Comparison of ENCODE assay signal across 30 mouse cellular contexts in genomic region chr6:72763616-72764015, GRCm38 (mm10). TPM values are rescaled to one million over a fixed set of nuclear protein-coding genes. Genes with fewer than 3 reads are reported as not detected.
DNase-seq lines count a peak whose midpoint lies in the region; ATAC-seq lines count a peak whose summit lies in the region.
"Had no signal": no experiment of that assay in that cellular context is flagged by ENCODE, and none has a peak within 500 bp of the region (broad histone marks: within the 10 kb centered on the region; RNA-seq: fewer than 3 reads in every experiment).

No protein-coding gene starts in this region.

- ATAC-seq in limb, embryonic 11.5 days (ENCODE audit: insufficient number of reproducible peaks, low FRiP score, low TSS enrichment, low read depth) = peak; percentile 46; the same call in 1 of the 2 replicates
- ATAC-seq: forebrain, postnatal 0 days; hindbrain, postnatal 0 days; liver, embryonic 12.5 days; liver, postnatal 0 days had no signal

- H3K27ac ChIP-seq in limb, embryonic 11.5 days (replicated peaks; ENCODE audit: low read depth, low read length) = no peak overlapping the region
- H3K27ac ChIP-seq: embryonic facial prominence, embryonic 15.5 days; forebrain, embryonic 12.5 days; heart, embryonic 10.5 days; heart, embryonic 15.5 days; hindbrain, postnatal 0 days; limb, embryonic 12.5 days; liver, embryonic 12.5 days; midbrain, embryonic 12.5 days; neural tube, embryonic 12.5 days had no signal

- WGBS in limb, embryonic 11.5 days = 46% methylated on average over 11 of the region's 11 CpGs

- H3K4me2 ChIP-seq in limb, embryonic 11.5 days (ENCODE audit: low read depth, severe bottlenecking) = no peak overlapping the region
- H3K4me2 ChIP-seq: embryonic facial prominence, embryonic 15.5 days; forebrain, embryonic 12.5 days; heart, embryonic 15.5 days; limb, embryonic 12.5 days; liver, embryonic 12.5 days; midbrain, embryonic 12.5 days; neural tube, embryonic 12.5 days had no signal

- H3K27me3 ChIP-seq in limb, embryonic 11.5 days (ENCODE audit: control insufficient read depth, insufficient read depth, low read length) = no peaks in the 10 kb centered on the region
- H3K27me3 ChIP-seq: embryonic facial prominence, embryonic 15.5 days; forebrain, embryonic 12.5 days; heart, embryonic 15.5 days; limb, embryonic 12.5 days; liver, embryonic 12.5 days; midbrain, embryonic 12.5 days; neural tube, embryonic 12.5 days had no signal

- H3K36me3 ChIP-seq in limb, embryonic 11.5 days (ENCODE audit: control insufficient read depth, insufficient read depth, low read length) = no peaks in the 10 kb centered on the region
- H3K36me3 ChIP-seq: heart, embryonic 15.5 days; liver, embryonic 12.5 days had no signal

- H3K4me3 ChIP-seq in limb, embryonic 11.5 days (ENCODE audit: low read depth, low read length) = no peak overlapping the region
- H3K4me3 ChIP-seq: embryonic facial prominence, embryonic 15.5 days; forebrain, embryonic 12.5 days; heart, embryonic 10.5 days; heart, embryonic 15.5 days; limb, embryonic 12.5 days; liver, embryonic 12.5 days; midbrain, embryonic 12.5 days; myocyte; neural tube, embryonic 12.5 days had no signal

- H3K9me3 ChIP-seq in limb, embryonic 11.5 days (ENCODE audit: control insufficient read depth, low read length) = no peaks in the 10 kb centered on the region
- H3K9me3 ChIP-seq: embryonic facial prominence, embryonic 15.5 days; forebrain, embryonic 12.5 days; heart, embryonic 15.5 days; limb, embryonic 12.5 days; liver, embryonic 12.5 days; midbrain, embryonic 12.5 days; neural tube, embryonic 12.5 days had no signal

- no peak overlapping the region for H3K9ac ChIP-seq in limb, embryonic 11.5 days (ENCODE audit: low read length)
- H3K9ac ChIP-seq: embryonic facial prominence, embryonic 15.5 days; forebrain, embryonic 12.5 days; forebrain, postnatal 0 days; heart, embryonic 15.5 days; limb, embryonic 12.5 days; liver, embryonic 12.5 days; liver, postnatal 0 days; midbrain, embryonic 12.5 days; neural tube, embryonic 12.5 days had no signal

- peaks cover 25% of the 10 kb centered on the region for H3K4me1 ChIP-seq in limb, embryonic 11.5 days (ENCODE audit: control insufficient read depth, insufficient read depth, low read length)

- DNase-seq in embryo, embryonic 10 days (ENCODE audit: low spot score) = peak; percentile 37
- DNase-seq in embryo, embryonic 9.5 days (ENCODE audit: extremely low spot score) = no peak
- DNase-seq in A20 (ENCODE audit: low read depth, low spot score) = peak; percentile 1
- peak; percentile 66 for DNase-seq in R1 (ENCODE audit: low read depth, low spot score)
- DNase-seq in limb, embryonic 11.5 days (ENCODE audit: low spot score) = peak; percentile 44
- DNase-seq in kidney, postnatal 36 days = no peak
- no peak for DNase-seq in cerebellum, postnatal 4 days (ENCODE audit: low spot score in 2 of 2)
- DNase-seq: adrenal gland, postnatal 10 days; cerebellum, adult 8-10 months; cerebellum, postnatal 25 days; embryo, embryonic 11 days; forebrain, postnatal 0 days; gastrocnemius, postnatal 25 days; heart, adult 11 months; kidney, adult 2 months; layer of hippocampus, adult 9-11 months; liver, postnatal 0 days; lung, postnatal 36 days; right cerebral cortex, adult 18-20 months; thymus, postnatal 4 days had no signal

RNA-seq across cellular contexts. Expression of gene Tcf7l1, which starts 25.4 kb away (rescaled TPM):
- 42.4 and 44.4 TPM in 2 replicates for polyA plus RNA-seq in limb, embryonic 11.5 days (2014; fragmentation: Nextera tagmentation; extraction: Ambion mirVana)

Comparison
In these comparisons a context has a peak if more than half of its experiments do, and no peak if none do; other contexts are left out.
1. DNase-seq: peak in embryo, embryonic 10 days (single experiment), A20 (single experiment), R1 (single experiment) and limb, embryonic 11.5 days (single experiment); none in embryo, embryonic 9.5 days (single experiment), kidney, postnatal 36 days (0 of 2) and cerebellum, postnatal 4 days (0 of 2).